Mouse (Mus musculus): ENCODE measurements around the gene Jchain.
"Not testable (repeated sequence)": the region's sequence is repeated elsewhere in the genome, so short reads cannot be mapped to it uniquely, and the experiment has no call there.

Gene Jchain

DNA sequence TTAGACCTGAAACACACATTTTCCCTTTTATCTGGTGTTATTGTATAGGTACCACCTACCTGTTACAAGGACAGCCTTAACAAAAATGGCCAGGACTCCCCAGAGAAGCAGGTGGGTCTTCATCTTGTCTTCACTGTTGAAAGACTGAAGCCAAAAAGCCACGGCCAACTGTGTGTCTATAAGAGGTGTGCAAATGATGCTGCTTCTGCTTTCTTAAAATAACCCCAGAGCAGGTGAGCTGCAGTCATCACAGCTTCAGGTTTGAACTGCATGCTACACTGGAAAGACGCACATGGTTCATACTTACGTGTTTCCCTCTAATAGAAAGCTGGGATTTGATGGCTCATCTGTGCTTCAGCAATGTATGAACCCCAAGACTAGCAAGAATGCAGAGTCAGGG is at the start of gene Jchain:
Gene Jchain (minus strand): TSS at position 235 of the 400 bp plus-strand sequence.
- in situ Hi-C loops (cut with MboI, MseI): no loop called here

- in situ Hi-C loops (cut with MboI, MseI): no loop called here
These were observed 48.0 kb upstream of the Jchain start for GRCm38 (mm10) chr5:88575506-88576338.

DNA sequence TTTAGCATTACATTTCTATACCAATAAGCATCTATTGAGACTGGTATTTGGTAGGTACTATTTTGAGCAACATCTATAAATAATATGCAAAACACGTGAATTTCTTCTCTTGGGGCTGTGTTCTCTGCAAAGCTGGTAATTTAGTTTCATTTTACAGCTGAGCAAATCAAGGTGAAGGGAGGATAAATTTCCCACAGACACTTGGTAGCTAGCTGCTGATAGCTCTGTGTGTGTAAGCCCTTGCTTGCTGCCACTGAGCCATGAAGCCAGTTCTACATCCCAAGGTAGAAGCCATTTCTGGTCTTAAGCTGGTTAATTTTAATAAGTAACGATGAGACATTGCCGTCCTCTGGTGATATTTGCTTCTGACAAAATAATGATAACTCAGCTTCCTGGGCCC is 47.1 kb upstream of the Jchain start:
- in situ Hi-C loops (cut with MboI, MseI): loop anchor here (5.0 to 25.0 kb wide), 2 partner anchors 52 to 1763 kb away; partner anchors contain the start of gene Ythdc1

GRCm38 (mm10) chr5:88569541-88569940 is 41.9 kb upstream of the Jchain start:
- in situ Hi-C loops (cut with MboI, MseI): loop anchor here (25.0 kb wide), 1 partner anchor 1757 kb away; the partner anchor contains the start of gene Ythdc1

- in situ Hi-C loops (cut with MboI, MseI): loop anchor here (25.0 kb wide), 1 partner anchor 1754 kb away; the partner anchor contains the start of gene Ythdc1
These were observed 38.5 kb upstream of the Jchain start for GRCm38 (mm10) chr5:88566034-88566841.

DNA sequence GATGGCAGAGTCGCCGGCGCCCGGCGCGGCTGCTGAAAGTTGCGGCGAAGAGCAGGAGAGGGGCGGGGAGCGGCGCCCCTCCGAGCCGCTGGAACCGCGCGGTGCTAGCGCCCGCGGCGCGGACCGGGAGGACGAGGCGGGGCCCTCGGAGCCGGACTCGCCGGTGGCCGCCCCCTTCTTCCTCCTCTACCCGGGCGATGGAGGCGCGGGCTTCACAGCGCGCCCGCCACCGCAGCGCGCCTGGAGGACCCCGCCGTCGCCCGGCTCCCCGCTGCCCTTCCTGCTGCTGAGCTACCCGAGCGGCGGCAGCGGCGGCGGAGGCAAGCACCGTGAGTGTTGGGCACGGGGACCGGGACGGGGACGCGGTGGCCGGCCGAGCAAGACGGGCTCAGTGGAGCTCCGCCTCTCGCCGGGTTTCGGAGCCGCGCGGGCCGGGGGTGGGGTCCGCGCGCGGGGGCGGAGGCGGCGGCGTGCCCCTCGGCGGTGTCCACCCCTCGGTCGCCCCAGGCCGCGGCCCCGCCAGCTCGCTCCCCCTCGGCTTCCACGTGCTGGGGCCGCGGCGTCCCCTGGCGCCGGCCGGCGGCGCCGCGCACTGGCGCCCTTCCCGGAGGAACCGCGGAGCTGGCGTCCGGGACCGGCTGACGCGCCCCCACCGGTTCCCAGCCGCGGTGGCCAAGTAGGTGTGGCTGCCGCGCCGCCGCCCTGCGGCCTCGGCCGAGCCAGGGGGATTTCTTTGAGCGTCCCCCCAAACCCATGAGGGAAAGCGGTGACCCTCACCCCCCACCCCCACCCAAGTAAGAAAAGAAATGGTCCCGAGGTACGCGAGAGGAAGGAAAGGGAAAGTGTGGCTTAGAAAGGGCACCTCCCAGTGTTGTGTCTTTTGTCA is 37.7 kb upstream of the Jchain start:
- in situ Hi-C loops (cut with MboI, MseI): loop anchor here (25.0 kb wide), 1 partner anchor 1753 kb away; the partner anchor contains the start of gene Ythdc1

GRCm38 (mm10) chr5:88564501-88565147 is 36.9 kb upstream of the Jchain start, which contains the start of gene Rufy3:
Gene Rufy3 (plus strand): TSS chr5:88565040.
- in situ Hi-C loops (cut with MboI, MseI): loop anchor here (25.0 kb wide), 1 partner anchor 1752 kb away; the partner anchor contains the start of gene Ythdc1

DNA sequence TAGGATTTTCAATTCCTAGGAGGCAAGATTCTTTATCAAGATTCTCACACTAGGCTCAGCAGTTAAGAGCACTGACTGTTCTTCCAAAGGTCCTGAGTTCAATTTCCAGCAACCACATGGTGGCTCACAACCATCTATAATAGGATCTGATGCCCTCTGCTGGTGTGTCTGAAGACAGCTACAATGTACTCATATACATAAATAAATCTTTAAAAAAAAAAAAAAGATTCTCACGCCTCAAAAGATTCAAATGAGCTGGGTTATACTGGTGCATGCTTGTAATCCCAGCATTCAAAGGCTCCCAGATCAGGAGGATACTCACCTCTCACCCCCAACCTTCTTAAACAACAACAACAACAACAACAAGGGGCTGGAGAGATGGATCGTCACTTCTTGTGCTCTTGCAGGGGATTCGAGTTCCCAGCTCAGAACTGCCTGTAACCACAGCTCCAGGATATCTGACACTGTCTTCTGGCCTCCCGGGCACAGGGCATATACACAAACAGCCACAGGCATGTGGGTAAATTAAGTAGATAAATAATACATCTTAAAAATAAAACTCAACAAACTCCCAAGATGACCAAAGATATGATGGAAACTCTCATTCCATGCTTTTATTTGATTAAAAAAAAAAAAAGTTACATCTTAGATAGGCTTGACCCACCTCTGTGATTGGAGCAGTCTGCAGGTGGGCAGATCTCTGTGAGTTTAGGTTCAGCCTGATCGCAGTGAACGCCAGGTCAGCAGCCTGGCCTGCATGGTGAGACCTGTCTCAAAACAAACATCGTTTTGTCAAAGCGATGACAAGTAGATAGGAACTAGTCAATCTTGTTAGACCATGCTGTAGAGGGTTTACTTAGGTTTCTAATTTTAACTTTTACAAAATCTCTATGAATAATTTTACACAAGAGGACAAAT is 35.4 kb upstream of the Jchain start:
- in situ Hi-C loops (cut with MboI, MseI): loop anchor here (25.0 kb wide), 1 partner anchor 1751 kb away; the partner anchor contains the start of gene Ythdc1

- in situ Hi-C loops (cut with MboI, MseI): loop anchor here (25.0 kb wide), 1 partner anchor 1749 kb away; the partner anchor contains the start of gene Ythdc1
These were observed 33.6 kb upstream of the Jchain start for GRCm38 (mm10) chr5:88561080-88561814.

DNA sequence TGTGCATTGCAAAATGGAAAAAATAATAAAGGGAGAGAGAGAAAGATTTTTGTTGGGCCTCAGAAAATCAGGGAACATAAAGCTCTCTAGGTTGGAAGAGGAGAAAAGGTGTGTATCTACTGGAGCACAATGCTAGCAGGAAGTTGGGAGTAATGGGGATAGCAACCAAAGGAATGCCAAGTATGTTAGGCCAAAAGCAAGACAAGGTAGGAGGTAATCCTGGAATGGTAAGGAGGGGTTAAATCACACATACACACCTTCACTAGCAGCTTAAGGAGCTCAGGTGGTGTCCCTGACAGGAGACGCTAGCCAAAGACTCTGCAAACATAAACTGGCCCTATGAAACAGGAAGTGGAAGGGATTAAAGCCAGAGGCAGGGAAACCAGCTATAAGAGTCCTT is 31.3 kb upstream of the Jchain start:
- in situ Hi-C loops (cut with MboI, MseI): loop anchor here (25.0 kb wide), 1 partner anchor 1747 kb away; the partner anchor contains the start of gene Ythdc1

DNA sequence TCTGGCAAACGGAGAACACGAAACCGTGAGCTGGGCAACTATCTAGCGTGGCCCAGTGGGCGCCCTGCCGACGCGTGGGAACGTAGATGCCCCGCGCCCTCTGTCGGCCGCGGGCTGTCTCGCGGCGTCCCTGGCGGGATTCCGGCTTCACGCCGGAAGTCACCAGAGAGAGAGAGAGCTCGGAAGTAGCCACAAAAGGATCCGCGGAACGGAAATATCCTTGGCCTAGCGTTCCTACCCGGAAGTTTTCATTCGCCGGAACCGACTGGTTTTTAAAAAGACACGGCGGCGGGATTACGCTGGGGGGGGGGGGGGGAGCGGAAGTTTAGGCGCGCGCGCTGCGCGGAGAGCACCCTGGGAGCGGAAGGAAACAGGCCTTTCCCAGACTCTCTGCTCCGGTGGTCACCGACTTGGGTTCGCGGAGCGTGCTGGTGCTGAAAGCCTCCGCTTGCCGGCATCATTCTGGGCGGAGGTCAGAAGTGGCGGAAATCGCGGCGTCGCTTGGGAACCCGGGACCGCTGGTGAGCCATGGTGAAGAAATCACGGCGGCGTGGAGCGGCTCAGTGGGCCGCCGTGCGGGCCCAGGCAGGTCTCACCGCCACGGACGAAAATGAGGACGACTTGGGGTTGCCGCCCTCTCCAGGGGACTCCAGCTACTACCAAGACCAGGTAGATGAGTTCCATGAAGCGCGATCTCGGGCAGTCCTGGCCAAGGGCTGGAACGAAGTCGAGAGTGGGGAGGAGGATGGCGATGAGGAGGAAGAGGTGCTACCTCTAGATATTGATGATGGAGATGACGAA is 26.6 kb upstream of the Jchain start, which contains the start of gene Utp3:
Gene Utp3 (plus strand): TSS at position 377 of the 801 bp plus-strand sequence.
- in situ Hi-C loops (cut with MboI, MseI): loop anchor here (25.0 kb wide), 1 partner anchor 1742 kb away; the partner anchor contains the start of gene Ythdc1

- in situ Hi-C loops (cut with MboI, MseI): loop anchor here (25.0 kb wide), 1 partner anchor 1741 kb away; the partner anchor contains the start of gene Ythdc1
These were observed 25.8 kb upstream of the Jchain start for GRCm38 (mm10) chr5:88553271-88554085.

- in situ Hi-C loops (cut with MboI, MseI): no loop called here
These were observed 17.8 kb upstream of the Jchain start for GRCm38 (mm10) chr5:88545536-88545935.

- in situ Hi-C loops (cut with MboI, MseI): not testable (repeated sequence)
These were observed 16.7 kb upstream of the Jchain start for GRCm38 (mm10) chr5:88544411-88544810.

- in situ Hi-C loops (cut with MboI, MseI): no loop called here
These were observed 15.1 kb upstream of the Jchain start for GRCm38 (mm10) chr5:88542651-88543282.

GRCm38 (mm10) chr5:88540845-88541244 is 13.2 kb upstream of the Jchain start:
- in situ Hi-C loops (cut with MboI, MseI): no loop called here

Measured in T-helper 1 cell (primary cell).